Mouse (Mus musculus) spleen, adult 12 weeks (tissue): ENCODE measurements around the gene Zbtb16.

Source experiments
- DNase-seq: peaks from one replicate; pipeline ENCODE4 v3.0.0; 2022; ENCODE audit warnings: low spot score

The Zbtb16 gene

GRCm38 (mm10) chr9:48765927-48766326, 70.1 kb downstream of the Zbtb16 start:
- no peak for DNase-seq

DNA sequence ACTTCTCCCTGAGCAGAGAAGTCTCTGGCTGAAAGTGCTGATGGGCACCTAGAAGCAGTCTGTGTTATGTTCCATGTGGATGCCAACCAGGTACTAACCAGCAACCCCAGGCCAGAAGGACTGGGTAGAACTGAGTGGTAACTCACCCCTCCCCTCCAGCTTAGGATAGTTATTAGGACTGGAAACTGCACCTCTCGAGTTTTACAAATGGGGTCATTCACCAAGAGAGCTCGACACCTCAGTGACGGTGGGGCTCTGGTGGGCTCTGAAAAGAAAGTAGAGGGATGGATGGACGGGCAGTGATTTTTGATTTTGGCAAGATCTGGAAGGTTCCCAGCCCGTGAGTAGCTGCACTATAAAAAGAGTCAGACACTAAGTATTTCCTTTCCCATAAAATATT, 71.7 kb downstream of the Zbtb16 start:
- no peak for DNase-seq

DNA sequence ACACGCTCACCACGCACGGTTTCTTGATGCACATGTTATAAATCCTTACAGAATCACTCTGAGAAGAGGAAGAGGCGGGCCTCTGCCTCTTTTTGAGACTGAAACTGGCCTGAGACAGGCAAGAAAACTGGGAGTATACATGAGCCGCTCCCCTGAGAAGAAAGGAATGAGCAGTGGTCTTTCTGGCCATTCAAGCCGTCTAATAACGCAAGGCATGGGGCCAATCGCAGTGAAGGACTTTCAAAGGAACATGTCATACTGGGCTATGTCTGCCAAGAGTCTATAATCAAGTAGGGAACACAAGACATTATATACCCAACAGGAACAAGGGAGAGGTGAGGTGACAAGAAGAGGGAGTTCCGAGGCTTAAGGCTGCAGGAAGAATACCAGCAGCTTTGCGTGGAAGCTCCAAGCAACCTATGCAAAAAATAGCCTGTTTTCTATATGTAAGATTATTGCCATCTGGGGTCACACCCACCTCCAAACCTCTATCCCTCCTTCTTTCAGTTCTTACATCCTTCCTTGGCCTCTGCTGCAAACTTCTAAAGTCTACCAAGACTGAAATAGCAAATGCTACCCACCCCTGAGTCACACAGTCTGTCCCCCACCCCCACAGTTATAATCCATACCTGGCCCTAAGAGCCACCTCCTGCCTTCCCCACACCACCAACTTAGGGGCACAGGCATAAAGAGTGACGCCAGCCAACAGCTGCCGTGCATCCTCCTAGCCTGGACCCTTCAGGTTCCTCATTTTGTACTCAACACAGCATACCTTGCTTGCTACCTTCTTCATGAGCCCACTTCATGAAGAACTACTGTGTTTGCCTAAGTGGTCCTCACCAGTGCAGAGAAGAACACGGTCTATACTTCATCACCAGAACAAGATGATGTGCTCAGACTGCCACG, 74.0 kb downstream of the Zbtb16 start:
- DNase-seq = no peak

- no peak for DNase-seq
Observed at GRCm38 (mm10) chr9:48761175-48761556, 74.9 kb downstream of the Zbtb16 start.

DNA sequence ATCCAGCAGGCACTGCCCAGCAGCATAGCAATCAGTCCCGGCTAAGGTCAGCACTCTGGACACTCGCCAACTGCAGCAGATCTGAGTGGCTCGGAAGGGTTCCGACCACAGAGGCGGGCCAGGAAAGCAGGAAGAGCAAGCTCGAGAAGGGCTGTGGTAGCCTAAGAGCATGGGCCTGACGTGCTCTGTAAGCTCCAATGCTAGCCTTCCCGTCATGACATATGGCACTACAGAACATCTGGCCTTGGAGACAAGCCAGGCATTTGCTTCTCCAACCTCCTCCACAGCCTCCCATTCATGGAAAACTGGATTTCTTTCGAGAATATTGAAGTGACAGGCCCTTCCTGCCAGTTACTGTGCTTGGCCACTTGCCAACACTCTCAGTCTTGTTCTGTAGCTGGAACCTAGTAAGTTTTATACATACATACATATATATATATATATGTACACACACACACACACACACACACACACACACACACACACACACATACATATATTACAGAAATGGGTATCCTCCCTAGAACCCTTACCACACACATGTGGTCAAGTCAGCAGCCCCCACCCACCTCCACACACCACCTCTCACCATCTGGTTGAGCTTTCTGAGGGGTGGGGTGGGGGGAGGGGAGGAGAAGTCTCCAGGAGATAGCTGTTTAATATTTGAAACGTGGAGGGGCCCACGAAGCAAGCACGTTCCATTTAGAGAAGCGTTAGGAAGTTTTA, 75.4 kb downstream of the Zbtb16 start:
- no peak for DNase-seq

DNA sequence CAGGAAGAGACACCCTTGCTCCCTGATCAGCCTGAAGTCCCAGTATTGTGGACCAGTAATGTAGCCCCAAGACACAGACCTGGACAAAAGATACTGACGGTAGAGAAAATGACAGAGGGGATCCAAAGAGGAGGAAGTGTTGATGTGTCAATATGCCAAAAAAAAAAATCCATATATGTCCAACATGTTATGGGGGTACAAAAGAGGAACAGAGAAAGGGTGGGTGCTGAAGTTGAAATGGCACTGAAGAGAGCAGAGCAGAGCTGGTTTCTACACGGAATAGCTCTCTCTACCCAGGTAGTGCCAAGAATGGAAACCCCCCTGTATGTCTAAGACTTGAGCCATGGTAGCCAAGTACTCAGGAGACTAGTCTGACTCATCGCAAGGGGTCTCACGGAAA, 76.9 kb downstream of the Zbtb16 start:
- no peak for DNase-seq

- no peak for DNase-seq
Observed at GRCm38 (mm10) chr9:48757650-48758580, 78.1 kb downstream of the Zbtb16 start.

- DNase-seq = no peak
Observed at GRCm38 (mm10) chr9:48756261-48756812, 79.7 kb downstream of the Zbtb16 start.

GRCm38 (mm10) chr9:48755438-48756070, 80.5 kb downstream of the Zbtb16 start:
- no peak for DNase-seq

DNA sequence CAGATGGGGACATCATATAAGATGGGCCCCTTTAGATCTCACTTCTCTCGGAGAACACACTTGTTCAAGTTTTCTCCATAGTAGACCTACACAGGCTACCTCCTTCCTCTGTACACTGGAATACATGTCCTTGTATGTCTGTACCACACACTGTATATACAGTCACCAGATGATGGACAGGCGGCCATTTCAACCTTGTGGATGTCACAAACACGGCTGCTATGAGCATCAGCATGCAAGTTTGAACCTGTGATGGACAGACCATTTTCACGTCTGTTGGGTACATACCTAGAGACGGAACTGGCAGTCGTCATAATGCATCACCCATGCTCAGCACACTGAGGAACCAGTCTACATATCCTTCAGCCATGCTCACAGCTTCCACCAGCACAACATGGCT, 81.6 kb downstream of the Zbtb16 start:
- DNase-seq = no peak

DNA sequence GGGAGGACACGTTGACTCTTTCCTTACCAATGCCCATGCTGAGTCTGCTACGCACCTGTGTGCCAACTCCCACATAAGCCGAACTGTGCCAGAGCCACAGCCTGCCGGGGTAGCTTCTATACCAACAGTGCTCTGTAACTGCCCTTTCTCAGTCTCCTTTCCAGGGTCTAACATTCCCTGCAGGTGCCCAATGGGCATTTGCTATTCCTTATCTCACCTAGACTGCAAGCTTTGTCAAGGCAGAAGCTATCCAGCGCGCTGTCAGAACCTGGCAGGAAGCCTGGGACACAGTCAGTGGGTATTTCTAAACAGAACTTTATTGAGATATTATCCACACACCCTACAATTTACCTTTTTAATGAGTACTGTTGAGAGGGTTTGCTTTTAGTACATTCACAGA, 82.1 kb downstream of the Zbtb16 start:
- DNase-seq = no peak

- DNase-seq = no peak
Observed at GRCm38 (mm10) chr9:48751900-48752299, 84.1 kb downstream of the Zbtb16 start.

DNA sequence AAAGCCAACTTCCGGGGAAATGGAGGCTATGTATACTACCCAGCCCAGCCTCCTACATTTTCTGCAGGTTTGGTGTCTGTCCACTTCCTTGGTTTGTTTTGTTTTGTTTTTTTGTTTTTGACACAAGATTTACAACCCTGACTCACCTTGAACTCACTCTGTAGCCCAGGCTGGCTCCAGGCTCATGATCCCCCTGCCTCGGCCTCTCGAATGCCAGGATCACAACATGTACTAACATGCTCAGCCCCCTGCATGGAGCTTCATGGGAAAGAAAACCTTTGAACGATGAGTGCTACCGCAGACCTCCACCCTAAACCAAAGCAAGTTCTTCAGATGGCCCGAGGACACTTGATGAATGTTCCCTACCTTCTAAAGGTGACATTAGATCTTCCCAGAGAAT, 86.4 kb downstream of the Zbtb16 start:
- no peak for DNase-seq

GRCm38 (mm10) chr9:48749168-48749567, 86.9 kb downstream of the Zbtb16 start:
- no peak for DNase-seq

- no peak for DNase-seq
Observed at GRCm38 (mm10) chr9:48748761-48749160, 87.3 kb downstream of the Zbtb16 start.

- DNase-seq = no peak
Observed at GRCm38 (mm10) chr9:48748216-48748615, 87.8 kb downstream of the Zbtb16 start.

GRCm38 (mm10) chr9:48746506-48746905, 89.5 kb downstream of the Zbtb16 start:
- no peak for DNase-seq

GRCm38 (mm10) chr9:48745347-48746119, 90.5 kb downstream of the Zbtb16 start:
- no peak for DNase-seq

DNA sequence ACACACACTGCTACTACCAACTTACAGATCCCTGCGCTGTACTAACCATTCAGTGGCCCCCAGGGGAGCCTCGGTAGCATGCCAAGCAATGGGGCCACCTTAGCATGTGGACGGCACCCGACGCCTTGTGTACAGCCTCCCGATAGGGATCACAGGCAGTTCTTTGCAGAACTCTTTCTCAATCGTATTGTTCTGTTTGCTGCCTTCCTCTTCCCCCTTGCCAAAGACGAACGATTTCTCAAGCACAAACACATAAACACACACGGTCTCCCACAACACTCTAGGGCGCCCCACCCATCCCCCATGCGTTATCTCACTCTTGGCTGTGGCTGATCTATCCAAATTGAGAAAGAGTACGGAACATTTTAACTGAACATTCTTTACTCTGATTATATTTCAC, 91.1 kb downstream of the Zbtb16 start:
- no peak for DNase-seq

- DNase-seq = no peak
Observed at GRCm38 (mm10) chr9:48744451-48744850, 91.6 kb downstream of the Zbtb16 start.
